Mouse (Mus musculus): ENCODE results near the gene Gli3.

- TF ChIP-seq CTCF (IDR thresholded peaks at IDR 0.05; ENCODE audit: extremely low read depth, insufficient read depth, insufficient read length, insufficient replicate concordance) (no peak), POLR2A (IDR thresholded peaks at IDR 0.05; ENCODE audit: low read depth, low read length) (no peak)
These were observed 54.2 kb downstream of the Gli3 start for GRCm38 (mm10) chr13:15517048-15517760.

Data from spleen, adult 2 months (tissue).